Mouse (Mus musculus) liver, embryonic 12.5 days (tissue): ENCODE measurements at regions not wholly inside any gene's neighbourhood (a gene's known extent, or its start where the extent isn't known, plus 50 kb on each side); places are given as distances from the start of the nearest gene placed in this dataset.

Source experiments
- ATAC-seq: fragments of 200-750 bp; cut with Nextera tagmentation; 2 replicates; pipeline ENCODE4 v1.8.0; 2017; ENCODE audit warnings: moderate number of reproducible peaks, mild to moderate bottlenecking, moderate library complexity
- H3K27ac ChIP-seq: fragments of 300-500 bp; sonication (generic); 2 replicates; pipeline ENCODE4 v1.5.1; 2016; ENCODE audit warnings: mild to moderate bottlenecking
- H3K27me3 ChIP-seq: fragments of 300-500 bp; sonication (generic); replicated peaks from 2 replicates; pipeline ENCODE4 v1.6.1; 2016; ENCODE audit warnings: mild to moderate bottlenecking, moderate library complexity
- H3K36me3 ChIP-seq: fragments of 300-500 bp; sonication (generic); 2 replicates; pipeline ENCODE4 v1.6.1; 2016; ENCODE audit warnings: mild to moderate bottlenecking, moderate library complexity
- H3K4me1 ChIP-seq: fragments of 300-500 bp; sonication (generic); 2 replicates; pipeline ENCODE4 v1.6.1; 2016
- H3K4me2 ChIP-seq: fragments of 300-500 bp; sonication (generic); 2 replicates; pipeline ENCODE4 v1.6.1; 2016; ENCODE audit warnings: mild to moderate bottlenecking, moderate library complexity
- H3K4me3 ChIP-seq: fragments of 300-500 bp; sonication (generic); 2 replicates; pipeline ENCODE4 v1.5.1; 2016; ENCODE audit warnings: mild to moderate bottlenecking, moderate library complexity
- H3K9ac ChIP-seq: fragments of 300-500 bp; sonication (generic); 2 replicates; pipeline ENCODE4 v1.6.1; 2016; ENCODE audit warnings: mild to moderate bottlenecking, moderate library complexity
- H3K9me3 ChIP-seq: fragments of 300-500 bp; sonication (generic); replicated peaks from 2 replicates; pipeline ENCODE4 v1.6.1; 2016; ENCODE audit warnings: mild to moderate bottlenecking, moderate library complexity
- WGBS: fragments of 180-500 bp; shearing (Covaris S2); methylation state at CpG from one replicate; pipeline ENCODE4 v1.1.7; 2016; ENCODE audit not compliant: insufficient replicate concordance; 5-methylcytosine and 5-hydroxymethylcytosine counted together

DNA sequence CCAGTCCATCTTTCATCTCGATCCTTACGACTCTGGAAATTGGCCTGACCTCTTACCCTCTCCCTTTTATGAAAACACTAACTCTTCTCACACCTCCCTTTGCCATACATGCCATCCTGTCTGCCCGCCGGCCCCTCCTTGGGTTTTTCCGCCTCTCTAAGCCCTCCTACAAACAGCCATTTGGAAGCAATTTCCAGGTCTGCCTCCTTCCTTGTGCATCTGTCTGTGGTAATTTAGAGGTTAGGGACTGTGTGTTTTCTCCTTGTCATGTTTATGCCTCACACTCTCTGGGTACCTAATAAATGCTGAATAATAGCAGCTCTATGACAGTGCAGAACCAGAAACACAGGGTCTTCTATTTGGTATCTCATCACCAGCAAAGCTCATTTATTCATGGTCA lies 99.7 kb upstream of the Adgrl2 start:
- no peak overlapping the region for H3K9ac ChIP-seq
- ATAC-seq: no peak
- WGBS: 79% methylated on average over 5 of the region's 5 CpGs

GRCm38 (mm10) chr3:149088621-149089128 lies 98.3 kb upstream of the Adgrl2 start:
- Histone ChIP-seq H3K9me3 (no peaks in the 10 kb centered on the region), H3K27ac (no peak overlapping the region), H3K36me3 (no peaks in the 10 kb centered on the region), H3K4me1 (peaks cover 16% of the 10 kb centered on the region; the same call in 1 of the 2 replicates), H3K4me3 (peak overlapping the region; percentile 37), H3K4me2 (peak overlapping the region; percentile 55), H3K9ac (no peak overlapping the region), H3K27me3 (0 out of 2 replicates have a peak, but pooled peaks cover 5% of the 10 kb centered on the region)
- WGBS: 3% methylated on average over 16 of the region's 16 CpGs
- peak; percentile 51; the same call in 1 of the 2 replicates for ATAC-seq

More for the DNA sequence above, 99.7 kb upstream of the Adgrl2 start:
- Histone ChIP-seq H3K9me3 (no peaks in the 10 kb centered on the region), H3K27me3 (0 out of 2 replicates have a peak, but pooled peaks cover 5% of the 10 kb centered on the region), H3K27ac (no peak overlapping the region), H3K4me3 (no peak overlapping the region), H3K4me2 (no peak overlapping the region), H3K4me1 (peaks cover 12% of the 10 kb centered on the region; the same call in 1 of the 2 replicates), H3K36me3 (no peaks in the 10 kb centered on the region)

DNA sequence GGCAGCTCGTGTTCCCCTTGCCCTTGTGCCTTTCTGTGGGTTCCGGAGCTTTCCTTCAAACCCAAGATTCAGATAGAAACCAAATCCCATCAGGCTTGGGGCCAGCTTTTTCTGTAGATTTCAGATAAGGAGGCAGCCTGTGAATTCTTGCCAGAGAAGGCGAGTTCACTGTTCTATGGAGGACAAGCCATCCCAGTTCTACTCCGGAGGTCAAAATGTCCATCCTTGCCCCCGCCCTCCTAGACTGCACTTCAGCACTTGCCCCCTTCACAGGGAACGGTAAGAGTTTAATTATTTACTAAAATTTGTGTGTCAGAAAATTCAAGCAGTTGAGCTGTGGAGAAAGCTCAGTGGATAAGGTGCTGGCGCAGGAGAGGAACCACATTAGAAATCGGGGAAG lies 97.1 kb upstream of the Adgrl2 start:
- Histone ChIP-seq H3K36me3 (no peaks in the 10 kb centered on the region), H3K9me3 (no peaks in the 10 kb centered on the region), H3K9ac (no peak overlapping the region), H3K4me3 (no peak overlapping the region), H3K4me2 (no peak overlapping the region), H3K4me1 (peaks cover 22% of the 10 kb centered on the region; the same call in 1 of the 2 replicates), H3K27me3 (0 out of 2 replicates have a peak, but pooled peaks cover 5% of the 10 kb centered on the region), H3K27ac (no peak overlapping the region)
- peak; percentile 27; the same call in 1 of the 2 replicates for ATAC-seq
- WGBS: 63% methylated on average over 8 of the region's 8 CpGs

- Histone ChIP-seq H3K9ac (no peak overlapping the region), H3K9me3 (no peaks in the 10 kb centered on the region), H3K27me3 (0 out of 2 replicates have a peak, but pooled peaks cover 5% of the 10 kb centered on the region), H3K36me3 (no peaks in the 10 kb centered on the region), H3K27ac (no peak overlapping the region), H3K4me2 (no peak overlapping the region), H3K4me3 (no peak overlapping the region), H3K4me1 (peaks cover 22% of the 10 kb centered on the region; the same call in 1 of the 2 replicates)
- WGBS: 62% methylated on average over 5 of the region's 5 CpGs
- no peak for ATAC-seq
Observed at GRCm38 (mm10) chr3:149086704-149087103, 96.3 kb upstream of the Adgrl2 start.

GRCm38 (mm10) chr3:149086086-149086485 lies 95.7 kb upstream of the Adgrl2 start:
- WGBS: 58% methylated on average over 3 of the region's 3 CpGs
- Histone ChIP-seq H3K27me3 (0 out of 2 replicates have a peak, but pooled peaks cover 5% of the 10 kb centered on the region), H3K9ac (no peak overlapping the region), H3K4me1 (peaks cover 22% of the 10 kb centered on the region; the same call in 1 of the 2 replicates), H3K9me3 (no peaks in the 10 kb centered on the region), H3K36me3 (no peaks in the 10 kb centered on the region), H3K4me2 (no peak overlapping the region), H3K4me3 (no peak overlapping the region), H3K27ac (no peak overlapping the region)
- no peak for ATAC-seq

DNA sequence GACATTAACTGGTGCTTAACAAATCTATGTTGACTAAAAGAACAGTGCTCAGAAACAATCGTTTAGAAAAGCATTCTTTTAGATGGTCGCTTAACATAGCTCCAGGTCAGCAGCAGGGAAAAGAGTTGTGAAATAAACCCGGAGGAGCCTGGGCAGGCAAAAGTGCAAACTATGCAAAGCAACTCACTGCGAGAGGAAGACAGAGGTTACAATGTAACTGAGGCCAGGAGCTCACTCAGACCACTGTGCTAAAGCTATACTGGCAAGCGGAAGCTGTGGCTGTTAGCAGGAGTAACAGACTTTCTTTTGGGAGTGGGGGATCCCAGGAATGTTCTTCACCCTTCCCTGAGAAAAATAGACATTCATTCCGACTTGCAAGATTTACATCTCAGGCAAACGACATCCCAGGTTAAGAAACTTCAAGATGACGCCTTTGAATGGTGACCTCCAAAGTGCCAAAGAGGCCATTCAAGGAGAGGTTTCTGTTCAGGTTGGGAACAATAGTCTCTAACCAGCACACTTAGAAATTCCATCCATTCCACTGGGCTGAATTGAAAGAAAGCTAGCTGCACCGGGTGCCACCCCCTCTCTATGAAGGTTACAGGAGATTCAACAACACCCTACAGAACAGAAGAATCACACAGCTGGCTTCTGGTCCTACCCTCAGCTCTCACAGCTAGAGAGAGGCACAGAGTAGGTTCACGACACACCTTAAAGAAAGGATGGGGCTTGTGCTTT lies 94.7 kb upstream of the Adgrl2 start:
- Histone ChIP-seq H3K36me3 (no peaks in the 10 kb centered on the region), H3K4me3 (no peak overlapping the region), H3K9ac (no peak overlapping the region), H3K4me2 (no peak overlapping the region), H3K27me3 (0 out of 2 replicates have a peak, but pooled peaks cover 3% of the 10 kb centered on the region), H3K9me3 (no peaks in the 10 kb centered on the region), H3K27ac (no peak overlapping the region), H3K4me1 (peaks cover 22% of the 10 kb centered on the region; the same call in 1 of the 2 replicates)
- WGBS: 54% methylated on average over 10 of the region's 10 CpGs
- ATAC-seq: no peak

- Histone ChIP-seq H3K27me3 (no peaks in the 10 kb centered on the region), H3K4me3 (no peak overlapping the region), H3K9me3 (no peaks in the 10 kb centered on the region), H3K4me2 (peak overlapping the region; percentile 24; the same call in 1 of the 2 replicates), H3K36me3 (no peaks in the 10 kb centered on the region), H3K4me1 (peaks cover 16% of the 10 kb centered on the region; the same call in 1 of the 2 replicates), H3K27ac (no peak overlapping the region), H3K9ac (no peak overlapping the region)
- ATAC-seq: no peak; the same call in 1 of the 2 replicates
- 38% methylated on average over 11 of the region's 11 CpGs for WGBS
Observed at GRCm38 (mm10) chr3:149083391-149083790, 93.0 kb upstream of the Adgrl2 start.

- Histone ChIP-seq H3K36me3 (no peaks in the 10 kb centered on the region), H3K4me2 (no peak overlapping the region), H3K9me3 (no peaks in the 10 kb centered on the region), H3K27me3 (no peaks in the 10 kb centered on the region), H3K27ac (no peak overlapping the region), H3K4me3 (no peak overlapping the region), H3K4me1 (peaks cover 8% of the 10 kb centered on the region; the same call in 1 of the 2 replicates), H3K9ac (no peak overlapping the region)
- ATAC-seq: no peak
- 55% methylated on average over 4 of the region's 4 CpGs for WGBS
Observed at GRCm38 (mm10) chr3:149078881-149079280, 88.5 kb upstream of the Adgrl2 start.

- 64% methylated on average over 21 of the region's 21 CpGs for WGBS
- no peaks in the 10 kb centered on the region for H3K36me3 ChIP-seq
- ATAC-seq: no peak
- H3K4me3 ChIP-seq: no peak overlapping the region
- no peaks in the 10 kb centered on the region for H3K27me3 ChIP-seq
- H3K9me3 ChIP-seq: no peaks in the 10 kb centered on the region
- H3K27ac ChIP-seq: no peak overlapping the region
- no peak overlapping the region for H3K9ac ChIP-seq
- H3K4me2 ChIP-seq: no peak overlapping the region
- no peaks in the 10 kb centered on the region for H3K4me1 ChIP-seq
Observed at GRCm38 (mm10) chr3:149076928-149077551, 86.7 kb upstream of the Adgrl2 start.

DNA sequence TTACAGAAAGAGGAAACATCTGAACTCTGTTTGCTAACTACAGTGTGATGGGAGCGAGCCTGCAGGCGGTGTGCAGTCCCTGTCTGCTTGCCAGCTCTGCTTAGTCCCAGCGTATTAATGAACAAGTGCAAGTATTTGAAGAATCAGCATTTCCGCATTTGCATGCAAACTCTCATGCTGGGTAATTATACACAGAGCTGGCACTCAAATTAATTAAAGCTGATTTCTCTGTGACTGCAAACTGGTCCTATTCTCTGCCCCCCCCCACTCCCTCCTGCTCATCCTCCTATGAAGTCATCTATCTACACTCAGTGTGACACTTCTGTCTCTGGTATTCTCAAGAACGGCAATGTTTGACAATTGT lies 85.1 kb upstream of the Adgrl2 start:
- Histone ChIP-seq H3K4me1 (no peaks in the 10 kb centered on the region), H3K9ac (no peak overlapping the region), H3K27ac (no peak overlapping the region), H3K36me3 (no peaks in the 10 kb centered on the region), H3K4me2 (no peak overlapping the region), H3K27me3 (no peaks in the 10 kb centered on the region), H3K9me3 (no peaks in the 10 kb centered on the region), H3K4me3 (no peak overlapping the region)
- 83% methylated on average over 5 of the region's 5 CpGs for WGBS
- no peak for ATAC-seq

DNA sequence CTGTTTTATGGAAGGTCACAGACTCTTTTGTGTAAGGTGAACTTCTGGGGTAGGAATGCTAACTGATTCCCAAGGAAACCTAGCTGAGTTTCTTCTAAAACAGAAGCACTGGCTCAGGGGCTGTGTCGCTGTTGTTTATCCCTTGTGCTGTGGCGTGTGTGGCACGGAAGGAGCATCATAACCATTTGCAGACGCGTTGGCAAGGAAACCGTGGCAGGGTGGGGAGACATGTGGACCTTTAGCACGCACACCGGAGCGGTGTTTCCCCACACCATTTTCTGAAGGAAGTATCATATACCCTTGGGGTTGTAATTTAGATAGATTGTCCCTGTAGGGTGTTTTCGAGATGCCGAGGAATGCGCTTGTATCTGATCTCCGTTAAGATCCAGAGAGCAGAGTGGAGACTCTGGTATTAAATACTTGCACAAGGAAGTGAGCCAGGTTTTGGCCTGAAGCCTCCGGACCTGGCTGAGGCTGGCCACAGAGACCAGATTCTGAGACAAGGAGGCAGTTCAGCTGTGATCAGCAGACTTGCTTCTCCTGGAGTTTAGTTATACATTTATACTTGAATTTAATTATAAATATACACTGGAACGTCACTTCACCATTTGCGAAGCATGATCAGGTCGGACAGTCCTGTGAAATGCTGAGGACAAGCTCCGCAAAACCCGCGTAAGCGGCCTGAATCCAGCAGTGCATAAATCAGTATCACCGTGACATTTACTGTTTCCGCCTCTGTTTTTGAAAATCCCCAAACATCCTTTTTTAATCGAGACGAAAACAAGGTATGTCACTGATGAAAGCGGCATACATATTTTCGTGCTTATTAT lies 84.5 kb upstream of the Adgrl2 start:
- no peaks in the 10 kb centered on the region for H3K4me1 ChIP-seq
- no peak overlapping the region for H3K4me2 ChIP-seq
- H3K27me3 ChIP-seq: no peaks in the 10 kb centered on the region
- no peak overlapping the region for H3K27ac ChIP-seq
- 83% methylated on average over 27 of the region's 27 CpGs for WGBS
- H3K4me3 ChIP-seq: no peak overlapping the region
- no peaks in the 10 kb centered on the region for H3K36me3 ChIP-seq
- no peak for ATAC-seq
- H3K9ac ChIP-seq: no peak overlapping the region
- no peaks in the 10 kb centered on the region for H3K9me3 ChIP-seq
